Mouse (Mus musculus): ENCODE data around the gene Ehhadh.

DNA sequence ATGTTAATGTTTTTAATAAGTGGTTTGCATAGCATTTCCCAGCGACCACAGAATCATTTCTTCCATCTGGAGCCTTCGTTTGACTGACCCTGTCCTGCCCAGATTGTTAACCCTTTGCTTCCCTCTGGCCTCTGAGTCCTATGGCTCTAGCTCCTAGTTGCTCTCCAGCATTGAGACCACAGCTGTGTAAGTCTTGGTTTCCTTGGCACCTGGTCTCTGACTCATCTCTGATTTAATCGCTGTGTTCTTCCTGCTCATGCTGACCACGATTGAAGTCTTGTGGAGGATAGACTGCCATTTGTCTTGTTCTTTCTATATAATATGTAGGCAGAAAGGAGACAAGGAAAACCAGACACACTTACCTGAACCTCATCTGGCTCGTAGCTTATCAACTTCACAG lies 42.1 kb upstream of the Ehhadh start:
- TF ChIP-seq POLR2A (IDR thresholded peaks at IDR 0.05; ENCODE audit: low read depth, low read length) (no peak), CTCF (conservative IDR thresholded peaks at IDR 0.05 in 1 of 2, IDR thresholded peaks at IDR 0.05 in 1 of 2; ENCODE audit: low read depth in 2 of 2, low read length in 2 of 2) (no peak), GABPA (IDR thresholded peaks at IDR 0.05; ENCODE audit: insufficient replicate concordance, low read depth, low read length) (no peak), ZNF384 (IDR thresholded peaks at IDR 0.05; ENCODE audit: low read depth, low read length) (no peak), CHD1 (IDR thresholded peaks at IDR 0.05; ENCODE audit: low read depth, low read length) (no peak), ELF1 (IDR thresholded peaks at IDR 0.05; ENCODE audit: low read depth, low read length) (no peak), EP300 (IDR thresholded peaks at IDR 0.05; ENCODE audit: low read length) (0 out of 2 replicates have a peak, but pooled peaks have one; percentile 29), HCFC1 (IDR thresholded peaks at IDR 0.05; ENCODE audit: low read depth, low read length) (no peak)
